Mouse (Mus musculus): Measurements from ENCODE around the gene Rnf224. TPM values are rescaled to one million over a fixed set of nuclear protein-coding genes. Genes with fewer than 3 reads are reported as not detected.

Rnf224 gene
- polyA plus RNA-seq, 1 experiment from 2014 or later: not detected

- TF ChIP-seq CTCF (IDR thresholded peaks at IDR 0.05): no peak
- DNase-seq (ENCODE audit: low read depth, low spot score) (no peak), ATAC-seq (peak; percentile 72)
- in situ Hi-C loops (cut with MboI; ENCODE audit: low pct_unique_long_range_greater_than_20kb): no loop called here
- CTCF ChIA-PET: interaction anchor here (1.0 to 7.1 kb wide), 4 partner anchors 12 to 27 kb away, joined by 3 to 34 read pairs (median 4); partner anchors contain the start of genes Anapc2 and Ssna1
- H3K27me3 ChIP-seq: no peaks in the 10 kb centered on the region
- POLR2A ChIA-PET: interaction anchor here (1.9 to 4.5 kb wide), 3 partner anchors 10 to 15 kb away, joined by 8 to 20 read pairs (median 8); partner anchors contain the start of genes Anapc2 and Ssna1
Observed at GRCm38 (mm10) chr2:25255284-25255779, 18.7 kb upstream of the Rnf224 start, which contains the start of gene Tmem203. Tmem203 (plus strand) TSS chr2:25255439.

- ChIA-PET CTCF (interaction anchor here (7.1 kb wide), 1 partner anchor 24 kb away, joined by 34 read pairs; no protein-coding TSS in a partner anchor), POLR2A (interaction anchor here (1.6 kb wide), 1 partner anchor 16 kb away, joined by 3 read pairs; the partner anchor contains the start of gene Rnf224)
- in situ Hi-C loops (cut with MboI; ENCODE audit: low pct_unique_long_range_greater_than_20kb): no loop called here
- no peak for ATAC-seq
- no peak for TF ChIP-seq CTCF (IDR thresholded peaks at IDR 0.05)
- no peak for DNase-seq (ENCODE audit: low read depth, low spot score)
- no peaks in the 10 kb centered on the region for H3K27me3 ChIP-seq
Observed at GRCm38 (mm10) chr2:25252331-25252730, 15.7 kb upstream of the Rnf224 start.

- TF ChIP-seq CTCF (IDR thresholded peaks at IDR 0.05): no peak
- in situ Hi-C loops (cut with MboI; ENCODE audit: low pct_unique_long_range_greater_than_20kb): no loop called here
- ChIA-PET CTCF (interaction anchor here (1.1 to 5.8 kb wide), 3 partner anchors 12 to 33 kb away, joined by 4 to 29 read pairs (median 4); no protein-coding TSS in a partner anchor), POLR2A (interaction anchor here (0.6 kb wide), 1 partner anchor 14 kb away, joined by 3 read pairs; no protein-coding TSS in a partner anchor)
- ATAC-seq: no peak
- no peak for DNase-seq (ENCODE audit: low read depth, low spot score)
- peaks cover 7% of the 10 kb centered on the region for H3K27me3 ChIP-seq
Observed at GRCm38 (mm10) chr2:25246183-25247072, 9.8 kb upstream of the Rnf224 start, which contains the start of gene AL732309.1. AL732309.1 (minus strand) TSS chr2:25246863.

- ChIA-PET CTCF (interaction anchor here (1.0 to 5.8 kb wide), 2 partner anchors 15 to 23 kb away, joined by 3 to 29 read pairs; no protein-coding TSS in a partner anchor), POLR2A (no interaction called here)
- no peak for ATAC-seq
- no peak for TF ChIP-seq CTCF (IDR thresholded peaks at IDR 0.05)
- no peak for DNase-seq (ENCODE audit: low read depth, low spot score)
- H3K27me3 ChIP-seq: peaks cover 11% of the 10 kb centered on the region
- in situ Hi-C loops (cut with MboI; ENCODE audit: low pct_unique_long_range_greater_than_20kb): no loop called here
Observed at GRCm38 (mm10) chr2:25244144-25244543, 7.6 kb upstream of the Rnf224 start.

GRCm38 (mm10) chr2:25243342-25243741, 6.8 kb upstream of the Rnf224 start:
- ATAC-seq (no peak), DNase-seq (ENCODE audit: low read depth, low spot score) (no peak)
- in situ Hi-C loops (cut with MboI; ENCODE audit: low pct_unique_long_range_greater_than_20kb): no loop called here
- ChIA-PET CTCF (interaction anchor here (5.8 kb wide), 1 partner anchor 14 kb away, joined by 29 read pairs; no protein-coding TSS in a partner anchor), POLR2A (no interaction called here)
- H3K27me3 ChIP-seq: peaks cover 11% of the 10 kb centered on the region
- TF ChIP-seq CTCF (IDR thresholded peaks at IDR 0.05): no peak

GRCm38 (mm10) chr2:25242101-25242506, 5.5 kb upstream of the Rnf224 start, which contains the start of the genes Rnf208 and Cysrt1:
Rnf208 (plus strand) TSS chr2:25242255.
Cysrt1 (minus strand) TSS chr2:25242452.
- in situ Hi-C loops (cut with MboI; ENCODE audit: low pct_unique_long_range_greater_than_20kb): no loop called here
- ChIA-PET POLR2A (no interaction called here), CTCF (no interaction called here)
- DNase-seq (ENCODE audit: low read depth, low spot score) (no peak), ATAC-seq (no peak)
- H3K27me3 ChIP-seq: peaks cover 18% of the 10 kb centered on the region
- TF ChIP-seq CTCF (IDR thresholded peaks at IDR 0.05): no peak

- H3K27me3 ChIP-seq: peaks cover 18% of the 10 kb centered on the region
- ATAC-seq (no peak), DNase-seq (ENCODE audit: low read depth, low spot score) (no peak)
- ChIA-PET POLR2A (no interaction called here), CTCF (no interaction called here)
- in situ Hi-C loops (cut with MboI; ENCODE audit: low pct_unique_long_range_greater_than_20kb): no loop called here
- no peak for TF ChIP-seq CTCF (IDR thresholded peaks at IDR 0.05)
Observed at GRCm38 (mm10) chr2:25241438-25241775, 4.8 kb upstream of the Rnf224 start.

- ATAC-seq: no peak
- no peak for TF ChIP-seq CTCF (IDR thresholded peaks at IDR 0.05)
- ChIA-PET POLR2A (interaction anchor here (0.7 kb wide), 1 partner anchor 15 kb away, joined by 3 read pairs; no protein-coding TSS in a partner anchor), CTCF (interaction anchor here (0.9 to 1.3 kb wide), 3 partner anchors 8 to 31 kb away, joined by 3 to 10 read pairs (median 4); partner anchors contain the start of genes Anapc2 and Ssna1)
- in situ Hi-C loops (cut with MboI; ENCODE audit: low pct_unique_long_range_greater_than_20kb): no loop called here
- no peak for DNase-seq (ENCODE audit: low read depth, low spot score)
- H3K27me3 ChIP-seq: peaks cover 22% of the 10 kb centered on the region
Observed at GRCm38 (mm10) chr2:25240723-25241437, 4.3 kb upstream of the Rnf224 start.

- TF ChIP-seq CTCF (IDR thresholded peaks at IDR 0.05): no peak
- ChIA-PET POLR2A (interaction anchor here (0.7 kb wide), 1 partner anchor 14 kb away, joined by 3 read pairs; no protein-coding TSS in a partner anchor), CTCF (interaction anchor here (0.9 to 1.3 kb wide), 3 partner anchors 9 to 32 kb away, joined by 3 to 10 read pairs (median 4); partner anchors contain the start of genes Anapc2 and Ssna1)
- peaks cover 28% of the 10 kb centered on the region for H3K27me3 ChIP-seq
- in situ Hi-C loops (cut with MboI; ENCODE audit: low pct_unique_long_range_greater_than_20kb): no loop called here
- ATAC-seq (no peak), DNase-seq (ENCODE audit: low read depth, low spot score) (no peak)
Observed at GRCm38 (mm10) chr2:25240310-25240709, 3.7 kb upstream of the Rnf224 start.

- ChIA-PET POLR2A (no interaction called here), CTCF (interaction anchor here (0.9 to 1.3 kb wide), 3 partner anchors 9 to 32 kb away, joined by 3 to 10 read pairs (median 4); partner anchors contain the start of genes Anapc2 and Ssna1)
- in situ Hi-C loops (cut with MboI; ENCODE audit: low pct_unique_long_range_greater_than_20kb): no loop called here
- H3K27me3 ChIP-seq: peaks cover 34% of the 10 kb centered on the region
- ATAC-seq (no peak), DNase-seq (ENCODE audit: low read depth, low spot score) (no peak)
- no peak for TF ChIP-seq CTCF (IDR thresholded peaks at IDR 0.05)
Observed at GRCm38 (mm10) chr2:25239766-25240165, 3.2 kb upstream of the Rnf224 start.

Measured in Patski (cell line).